Mouse (Mus musculus) cortical plate, adult 2 months (tissue): ENCODE measurements around the gene Fgd3.

Experiments
- CTCF ChIP-seq: fragments of 200-500 bp; IDR thresholded peaks from 2 replicates; pipeline ENCODE4 v1.5.1; 2011; ENCODE audit warnings: mild to moderate bottlenecking, control low read depth, low read length; ENCODE audit not compliant: insufficient read depth; ENCODE audit errors: extremely low read depth
- POLR2A ChIP-seq: fragments of 200-500 bp; IDR thresholded peaks from 2 replicates; pipeline ENCODE4 v1.6.1; 2011; ENCODE audit warnings: mild to moderate bottlenecking, low read length, control low read depth; ENCODE audit not compliant: insufficient read depth; ENCODE audit errors: extremely low read depth

GRCm38 (mm10) chr13:49362804-49363203 is 42.7 kb upstream of the Fgd3 start:
- TF ChIP-seq CTCF (no peak), POLR2A (no peak)
